Mouse (Mus musculus): ENCODE results near the gene Trim25.
"Not testable (repeated sequence)": the region's sequence is repeated elsewhere in the genome, so short reads cannot be mapped to it uniquely, and the experiment has no call there.

The Trim25 gene

GRCm38 (mm10) chr11:89025603-89026002 lies 26.4 kb downstream of the Trim25 start:
- no peak for DNase-seq

GRCm38 (mm10) chr11:89026117-89026516 lies 26.9 kb downstream of the Trim25 start:
- no peak for DNase-seq

GRCm38 (mm10) chr11:89027955-89028361 lies 28.8 kb downstream of the Trim25 start:
- DNase-seq = no peak

GRCm38 (mm10) chr11:89028871-89029405 lies 29.8 kb downstream of the Trim25 start:
- DNase-seq = no peak

GRCm38 (mm10) chr11:89030552-89030951 lies 31.4 kb downstream of the Trim25 start:
- no peak for DNase-seq

GRCm38 (mm10) chr11:89031189-89031588 lies 32.0 kb downstream of the Trim25 start:
- DNase-seq = no peak

- DNase-seq = no peak
Measured at GRCm38 (mm10) chr11:89034592-89034991, 35.4 kb downstream of the Trim25 start.

GRCm38 (mm10) chr11:89035552-89035951 lies 36.4 kb downstream of the Trim25 start:
- DNase-seq = no peak

GRCm38 (mm10) chr11:89038496-89038895 lies 39.3 kb downstream of the Trim25 start:
- no peak for DNase-seq

- DNase-seq = peak; percentile 77
Measured at GRCm38 (mm10) chr11:89039325-89039724, 40.1 kb downstream of the Trim25 start.

GRCm38 (mm10) chr11:89041073-89041472 lies 41.9 kb downstream of the Trim25 start:
- DNase-seq = not testable (repeated sequence)

GRCm38 (mm10) chr11:89043046-89043445 lies 43.9 kb downstream of the Trim25 start:
- DNase-seq = no peak

GRCm38 (mm10) chr11:89045501-89045900 lies 46.3 kb downstream of the Trim25 start:
- DNase-seq = not testable (repeated sequence)

GRCm38 (mm10) chr11:89046021-89046420 lies 46.8 kb downstream of the Trim25 start:
- DNase-seq = no peak

- no peak for DNase-seq
Measured at GRCm38 (mm10) chr11:89051767-89052166, 52.6 kb downstream of the Trim25 start.

- DNase-seq = no peak
Measured at GRCm38 (mm10) chr11:89055931-89056690, 56.9 kb downstream of the Trim25 start.

GRCm38 (mm10) chr11:89058515-89059270 lies 59.5 kb downstream of the Trim25 start:
- DNase-seq = no peak

GRCm38 (mm10) chr11:89059919-89060422 lies 60.8 kb downstream of the Trim25 start:
- no peak for DNase-seq

- DNase-seq = peak; percentile 92
Measured at GRCm38 (mm10) chr11:89060423-89061089, 61.4 kb downstream of the Trim25 start.

- DNase-seq = no peak
Measured at GRCm38 (mm10) chr11:89061362-89061761, 62.2 kb downstream of the Trim25 start.

- DNase-seq = no peak
Measured at GRCm38 (mm10) chr11:89064312-89064711, 65.1 kb downstream of the Trim25 start.

- DNase-seq = no peak
Measured at GRCm38 (mm10) chr11:89065297-89065696, 66.1 kb downstream of the Trim25 start.

GRCm38 (mm10) chr11:89066126-89066525 lies 67.0 kb downstream of the Trim25 start:
- no peak for DNase-seq

All from kidney, adult 18-20 months (tissue).